Mouse (Mus musculus) heart, adult 2 months (tissue): ENCODE measurements around the gene Rnf10. TPM values are rescaled to one million over a fixed set of nuclear protein-coding genes. Genes with fewer than 3 reads are reported as not detected.

ENCODE experiments used
- DNase-seq, 2 experiments: peaks; one replicate each; pipeline ENCODE4 v3.0.0; 2021
- H3K27ac ChIP-seq: fragments of 200-600 bp; 2 replicates; pipeline ENCODE4 v1.8.1; 2022
- H3K27me3 ChIP-seq: fragments of 200-500 bp; 2 replicates; pipeline ENCODE4 v1.6.1; 2012; ENCODE audit warnings: mild to moderate bottlenecking, low read length, inconsistent platforms, mixed read lengths; ENCODE audit not compliant: control insufficient read depth, insufficient read depth
- H3K36me3 ChIP-seq: fragments of 200-500 bp; 2 replicates; pipeline ENCODE4 v1.6.1; 2012; ENCODE audit warnings: low read length, inconsistent platforms; ENCODE audit not compliant: control insufficient read depth, insufficient read depth
- H3K4me1 ChIP-seq: fragments of 200-500 bp; 2 replicates; pipeline ENCODE4 v1.6.1; 2011; ENCODE audit warnings: low read length; ENCODE audit not compliant: control insufficient read depth, insufficient read depth
- H3K4me3 ChIP-seq: fragments of 200-600 bp; 2 replicates; pipeline ENCODE4 v1.8.1; 2022
- H3K79me2 ChIP-seq: fragments of 200-500 bp; replicated peaks from 2 replicates; pipeline ENCODE4 v1.6.1; 2012; ENCODE audit warnings: mild to moderate bottlenecking, inconsistent platforms, low read length, moderate library complexity, mixed read lengths; ENCODE audit not compliant: control insufficient read depth, insufficient read depth
- H3K9ac ChIP-seq: fragments of 200-500 bp; 2 replicates; pipeline ENCODE4 v1.6.1; 2012; ENCODE audit warnings: low read depth, mild to moderate bottlenecking, control low read depth, inconsistent platforms, low read length, mixed read lengths
- CTCF ChIP-seq: fragments of 200-600 bp; IDR thresholded peaks from 2 replicates; pipeline ENCODE4 v1.8.1; 2022; ENCODE audit warnings: antibody characterized with exemption, mild to moderate bottlenecking, moderate library complexity
- EP300 ChIP-seq: fragments of 200-500 bp; IDR thresholded peaks from 2 replicates; pipeline ENCODE4 v1.6.1; 2011; ENCODE audit warnings: low read depth, low read length, control low read depth; ENCODE audit not compliant: insufficient read depth
- POLR2A ChIP-seq: fragments of 200-500 bp; IDR thresholded peaks from 2 replicates; pipeline ENCODE4 v1.6.1; 2011; ENCODE audit warnings: mild to moderate bottlenecking, low read depth, low read length, control low read depth; ENCODE audit not compliant: insufficient read depth
- WGBS: fragments of 180-500 bp; shearing (Covaris S2); methylation state at CpG from one replicate; pipeline ENCODE4 v1.1.7; 2018; 5-methylcytosine and 5-hydroxymethylcytosine counted together
- intact Hi-C: fragments of 180-260 bp; cut with DNase I; formaldehyde crosslinking; loops from one replicate; pipeline ENCODE4 v1.15.1; 2025
- polyA plus RNA-seq: library from polyadenylated mRNA; depleted of rRNA; stranded (reverse); fragments of >200 nt; gene quantifications from 2 replicates; pipeline ENCODE4 v1.2.3, GENCODE M21; 2012
- total RNA-seq, 2 experiments: library from RNA; stranded (reverse); gene quantifications; 2 replicates each; pipeline ENCODE4 v1.2.3; 2021

The Rnf10 gene
- total and polyA plus RNA-seq, 3 experiments, result 175 to 397 (median 391) TPM

DNA sequence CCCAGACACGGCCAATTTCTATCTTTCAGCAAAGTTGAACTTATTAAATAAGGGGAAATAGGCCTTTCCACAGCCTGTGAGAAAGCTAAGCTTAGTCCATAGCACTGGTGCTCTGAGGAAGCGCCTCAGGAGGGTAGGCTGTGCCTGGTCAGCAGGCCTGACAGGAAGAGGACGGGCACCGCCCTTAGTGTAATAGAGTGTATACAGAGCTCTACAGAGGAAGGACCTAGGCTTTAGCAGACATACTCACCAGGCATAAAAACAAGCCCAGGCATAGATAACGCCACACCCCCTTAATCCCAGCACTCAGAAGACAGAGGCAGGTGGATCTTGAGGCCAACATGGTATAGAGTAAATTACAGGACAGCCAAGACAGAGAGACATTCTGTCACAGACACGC lies 12.3 kb downstream of the Rnf10 start:
- no peak overlapping the region for H3K4me3 ChIP-seq
- H3K79me2 ChIP-seq, result peaks cover 14% of the 10 kb centered on the region
- DNase-seq, result peak in 1 of 2 experiments; percentile 30
- no peaks in the 10 kb centered on the region for H3K27me3 ChIP-seq
- TF ChIP-seq EP300 (no peak), POLR2A (no peak), CTCF (no peak)
- H3K4me1 ChIP-seq, result peaks cover 5% of the 10 kb centered on the region
- 63% methylated on average over 6 of the region's 6 CpGs for WGBS
- intact Hi-C loops, result no loop called here
- H3K27ac ChIP-seq, result no peak overlapping the region
- peaks cover 3% of the 10 kb centered on the region for H3K36me3 ChIP-seq
- H3K9ac ChIP-seq, result no peak overlapping the region

DNA sequence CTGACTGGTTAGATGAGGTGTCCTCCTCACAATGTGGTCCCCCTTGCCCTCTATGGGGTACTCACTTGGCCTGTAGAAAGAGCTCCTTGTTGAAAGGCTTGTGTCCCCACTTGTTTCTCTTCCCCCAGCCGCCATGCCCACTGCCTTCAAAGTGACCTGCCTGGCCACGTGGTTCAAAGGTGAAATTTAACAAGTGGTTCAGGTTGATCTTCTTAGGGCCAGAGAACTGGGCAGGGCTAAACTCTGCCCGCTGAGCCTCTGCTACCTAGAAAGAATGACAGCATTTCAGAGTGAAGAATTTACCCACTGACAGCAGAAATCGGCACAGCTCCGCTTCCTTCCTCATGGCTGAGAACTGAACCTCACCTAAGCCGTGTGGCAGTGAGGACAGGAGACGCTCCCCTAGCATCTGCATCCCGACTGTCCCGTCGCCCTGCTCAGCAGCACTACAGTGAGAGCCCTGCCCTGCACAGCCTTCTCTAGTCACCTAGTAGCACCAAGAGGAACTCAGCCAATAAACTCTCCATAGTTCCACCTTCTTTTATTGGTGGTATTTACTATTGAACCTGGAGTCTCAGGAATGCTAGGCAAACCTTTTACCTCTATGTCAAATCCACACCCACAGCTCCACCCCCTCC lies 15.7 kb downstream of the Rnf10 start:
- TF ChIP-seq CTCF (no peak), POLR2A (no peak), EP300 (no peak)
- intact Hi-C loops, result no loop called here
- Histone ChIP-seq H3K27me3 (no peaks in the 10 kb centered on the region), H3K27ac (no peak overlapping the region), H3K4me1 (peaks cover 1% of the 10 kb centered on the region; the same call in 1 of the 2 replicates), H3K9ac (no peak overlapping the region), H3K79me2 (peaks cover 10% of the 10 kb centered on the region), H3K4me3 (no peak overlapping the region), H3K36me3 (peaks cover 3% of the 10 kb centered on the region)
- WGBS, result 88% methylated on average over 10 of the region's 10 CpGs
- no peak for DNase-seq

DNA sequence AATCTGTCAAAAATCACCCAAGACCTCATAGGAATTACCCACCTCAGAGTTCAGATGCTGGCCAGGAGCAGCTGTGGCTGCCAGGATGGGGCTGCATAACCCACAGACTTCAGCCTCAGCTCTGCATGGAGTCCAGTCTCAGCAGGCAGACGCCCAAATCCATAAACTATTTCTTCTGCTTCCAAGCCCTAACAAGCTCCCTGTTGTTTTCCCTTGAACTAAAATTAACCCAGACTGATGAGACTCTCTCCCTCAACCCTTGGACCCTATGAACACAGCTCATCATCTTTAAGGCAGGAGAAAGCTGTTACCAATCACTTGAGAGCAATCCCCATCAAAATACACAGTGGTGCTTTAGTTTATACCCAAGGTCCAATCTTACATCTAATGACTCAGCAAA lies 17.2 kb downstream of the Rnf10 start:
- Histone ChIP-seq H3K36me3 (peaks cover 3% of the 10 kb centered on the region), H3K27ac (no peak overlapping the region), H3K9ac (no peak overlapping the region), H3K4me3 (no peak overlapping the region), H3K4me1 (peaks cover under 1% of the 10 kb centered on the region; the same call in 1 of the 2 replicates), H3K79me2 (peaks cover 10% of the 10 kb centered on the region), H3K27me3 (no peaks in the 10 kb centered on the region)
- intact Hi-C loops, result no loop called here
- WGBS, result 66% methylated on average over 1 of the region's 1 CpGs
- TF ChIP-seq POLR2A, result no peak
- TF ChIP-seq CTCF, result no peak
- no peak for TF ChIP-seq EP300
- no peak for DNase-seq

DNA sequence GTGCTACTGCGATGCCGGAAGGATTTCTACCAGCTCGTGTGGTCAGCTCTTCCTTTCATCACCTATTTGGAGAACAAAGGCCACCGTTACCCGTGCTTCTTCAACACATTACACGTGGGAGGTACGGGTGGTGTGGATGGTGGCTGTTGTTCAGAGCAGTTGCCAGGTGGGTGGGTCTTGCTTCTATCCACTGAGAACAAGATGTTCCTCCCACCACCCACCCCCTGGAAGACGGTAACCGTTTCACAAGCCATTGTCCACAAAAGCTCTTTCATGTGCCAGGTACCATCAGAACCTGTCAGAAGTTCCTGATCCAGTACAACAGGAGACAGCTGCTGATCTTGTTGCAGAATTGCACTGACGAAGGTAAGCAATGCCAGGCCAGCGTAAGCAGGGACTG lies 32.5 kb downstream of the Rnf10 start:
- H3K4me1 ChIP-seq, result peaks cover 3% of the 10 kb centered on the region; the same call in 1 of the 2 replicates
- DNase-seq, result peak in 1 of 2 experiments; percentile 16
- H3K36me3 ChIP-seq, result no peaks in the 10 kb centered on the region; the same call in 1 of the 2 replicates
- TF ChIP-seq CTCF (no peak), EP300 (no peak), POLR2A (no peak)
- H3K27ac ChIP-seq, result no peak overlapping the region
- no peaks in the 10 kb centered on the region for H3K79me2 ChIP-seq
- H3K4me3 ChIP-seq, result no peak overlapping the region
- 63% methylated on average over 11 of the region's 11 CpGs for WGBS
- H3K9ac ChIP-seq, result no peak overlapping the region
- no peaks in the 10 kb centered on the region for H3K27me3 ChIP-seq
- intact Hi-C loops, result loop anchor here (2.0 kb wide), 1 partner anchor 33 kb away; the partner anchor contains the start of gene Rnf10

DNA sequence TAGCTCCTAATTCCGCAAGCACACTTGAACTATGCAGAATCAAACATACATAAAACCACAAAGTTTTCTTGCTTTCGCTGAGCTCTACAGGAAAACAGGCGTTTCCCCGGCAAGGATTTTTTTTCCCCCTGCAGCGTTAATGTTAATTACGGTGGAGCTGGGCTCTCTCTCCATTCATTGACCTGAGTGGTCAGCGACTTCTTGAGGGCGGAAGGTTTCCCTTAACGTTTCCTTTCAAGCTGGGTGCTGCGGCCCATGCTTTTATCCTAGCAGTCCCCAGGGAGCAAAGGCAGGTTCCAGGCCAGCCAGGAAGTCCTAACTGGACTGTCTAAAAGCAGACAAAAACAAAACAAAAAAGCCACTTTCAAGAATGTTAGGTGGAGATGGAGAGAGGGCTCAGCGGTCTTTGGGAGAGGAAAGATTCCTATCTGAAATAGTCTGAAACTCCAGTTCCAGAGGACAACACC lies 33.9 kb downstream of the Rnf10 start:
- peak; percentile 37 to 47 for DNase-seq
- TF ChIP-seq EP300, result 0 out of 2 replicates have a peak, but pooled peaks have one; percentile 14
- no peak for TF ChIP-seq POLR2A
- intact Hi-C loops, result no loop called here
- WGBS, result 11% methylated on average over 11 of the region's 11 CpGs
- Histone ChIP-seq H3K9ac (no peak overlapping the region; the same call in 1 of the 2 replicates), H3K36me3 (no peaks in the 10 kb centered on the region; the same call in 1 of the 2 replicates), H3K4me1 (peaks cover 3% of the 10 kb centered on the region; the same call in 1 of the 2 replicates), H3K27me3 (no peaks in the 10 kb centered on the region), H3K27ac (peak overlapping the region; percentile 88), H3K79me2 (no peaks in the 10 kb centered on the region), H3K4me3 (peak overlapping the region; percentile 77)
